Mouse (Mus musculus) MEL (cell line): ENCODE data around the gene Emp3. TPM values are rescaled to one million over a fixed set of nuclear protein-coding genes. Genes with fewer than 3 reads are reported as not detected.

Experiments
- DNase-seq: peaks from one replicate; pipeline ENCODE4 v3.0.0; 2011; ENCODE audit warnings: low read depth, low spot score
- H3K27ac ChIP-seq: 2 replicates; pipeline ENCODE4 v1.5.1; 2012; ENCODE audit warnings: low read depth, mild to moderate bottlenecking, control low read depth, low read length, moderate library complexity; ENCODE audit not compliant: control insufficient read depth
- H3K27me3 ChIP-seq, 2 experiments: fragments of 150-350 bp in 1 of 2; sonication (generic) in 1 of 2; 2 replicates each; pipeline ENCODE4 v1.6.1; 2012; ENCODE audit warnings: low read length in 2 of 2, mild to moderate bottlenecking in 2 of 2, improper control_type of control experiment in 1 of 2, moderate library complexity in 1 of 2; ENCODE audit not compliant: insufficient read depth in 2 of 2, control insufficient read depth in 1 of 2
- H3K36me3 ChIP-seq, 2 experiments: 2 replicates each; pipeline ENCODE4 v1.6.1; 2012 to 2014; ENCODE audit warnings: low read length in 2 of 2, improper control_type of control experiment in 1 of 2, inconsistent platforms in 1 of 2, mild to moderate bottlenecking in 1 of 2; ENCODE audit not compliant: insufficient read depth in 2 of 2, control insufficient read depth in 1 of 2
- H3K4me1 ChIP-seq, 2 experiments: fragments of 150-350 bp in 1 of 2; sonication (generic) in 1 of 2; 2 replicates each; pipeline ENCODE4 v1.6.1; 2012; ENCODE audit warnings: low read length in 2 of 2, improper control_type of control experiment in 1 of 2, mild to moderate bottlenecking in 1 of 2; ENCODE audit not compliant: insufficient read depth in 2 of 2, control insufficient read depth in 1 of 2
- H3K4me3 ChIP-seq, 2 experiments: fragments of 150-350 bp in 1 of 2; sonication (generic) in 1 of 2; 2 replicates each; pipeline ENCODE4 v1.5.1; 2012; ENCODE audit warnings: low read depth in 2 of 2, low read length in 2 of 2, mild to moderate bottlenecking in 2 of 2, moderate library complexity in 2 of 2, control low read depth in 1 of 2, improper control_type of control experiment in 1 of 2; ENCODE audit not compliant: control insufficient read depth in 1 of 2, insufficient read depth in 1 of 2
- H3K79me2 ChIP-seq: 2 replicates; pipeline ENCODE4 v1.6.1; 2012; ENCODE audit warnings: mild to moderate bottlenecking, low read length, moderate library complexity; ENCODE audit not compliant: control insufficient read depth, poor library complexity, insufficient read depth
- H3K9ac ChIP-seq: 2 replicates; pipeline ENCODE4 v1.6.1; 2012; ENCODE audit warnings: low read depth, mild to moderate bottlenecking, control low read depth, low read length, moderate library complexity; ENCODE audit not compliant: control insufficient read depth, poor library complexity, severe bottlenecking
- H3K9me3 ChIP-seq: fragments of 150-350 bp; sonication (generic); replicated peaks from 2 replicates; pipeline ENCODE4 v1.6.1; 2012; ENCODE audit warnings: mild to moderate bottlenecking, low read length, improper control_type of control experiment, moderate library complexity; ENCODE audit not compliant: insufficient read depth
- CHD2 ChIP-seq: IDR thresholded peaks from 2 replicates; pipeline ENCODE4 v1.6.1; 2011; ENCODE audit warnings: low read length, improper control_type of control experiment
- E2F4 ChIP-seq: IDR thresholded peaks from 2 replicates; pipeline ENCODE4 v1.6.1; 2011; ENCODE audit warnings: low read depth, low read length, improper control_type of control experiment, borderline replicate concordance
- ELF1 ChIP-seq: IDR thresholded peaks from 2 replicates; pipeline ENCODE4 v1.6.1; 2014; ENCODE audit warnings: low read depth, mild to moderate bottlenecking, inconsistent platforms, low read length, improper control_type of control experiment, moderate library complexity
- EP300 ChIP-seq, 2 experiments: IDR thresholded peaks; 2 replicates each; pipeline ENCODE4 v1.6.1; 2011; ENCODE audit warnings: improper control_type of control experiment in 2 of 2, low read length in 2 of 2, low read depth in 1 of 2, mild to moderate bottlenecking in 1 of 2
- ETS1 ChIP-seq: IDR thresholded peaks from 2 replicates; pipeline ENCODE4 v1.6.1; 2012; ENCODE audit warnings: low read depth, mild to moderate bottlenecking, inconsistent platforms, low read length, improper control_type of control experiment, moderate library complexity
- GATA1 ChIP-seq: IDR thresholded peaks from 2 replicates; pipeline ENCODE4 v1.6.1; 2011; ENCODE audit warnings: low read depth, low read length, improper control_type of control experiment
- HCFC1 ChIP-seq: IDR thresholded peaks from 2 replicates; pipeline ENCODE4 v1.6.1; 2012; ENCODE audit warnings: low read depth, mild to moderate bottlenecking, inconsistent platforms, low read length, improper control_type of control experiment, moderate library complexity
- MAX ChIP-seq: IDR thresholded peaks from 2 replicates; pipeline ENCODE4 v1.6.1; 2011; ENCODE audit warnings: low read length, improper control_type of control experiment
- MAZ ChIP-seq: IDR thresholded peaks from 2 replicates; pipeline ENCODE4 v1.6.1; 2012; ENCODE audit warnings: low read depth, mild to moderate bottlenecking, inconsistent platforms, low read length, improper control_type of control experiment
- MYC ChIP-seq: IDR thresholded peaks from 2 replicates; pipeline ENCODE4 v1.6.1; 2011; ENCODE audit warnings: low read depth, mild to moderate bottlenecking, low read length, improper control_type of control experiment, moderate library complexity
- NELFE ChIP-seq: IDR thresholded peaks from 2 replicates; pipeline ENCODE4 v1.6.1; 2011; ENCODE audit warnings: low read depth, low read length, improper control_type of control experiment
- POLR2A ChIP-seq, 2 experiments: IDR thresholded peaks; 2 replicates each; pipeline ENCODE4 v1.6.1; 2011 to 2012; ENCODE audit warnings: low read length in 2 of 2, mild to moderate bottlenecking in 2 of 2, control low read depth in 1 of 2, improper control_type of control experiment in 1 of 2, low read depth in 1 of 2, moderate library complexity in 1 of 2; ENCODE audit not compliant: control insufficient read depth in 1 of 2, insufficient read depth in 1 of 2, poor library complexity in 1 of 2
- POLR2AphosphoS5 ChIP-seq: IDR thresholded peaks from 2 replicates; pipeline ENCODE4 v1.6.1; 2012; ENCODE audit warnings: low read depth, borderline replicate concordance, mild to moderate bottlenecking, inconsistent platforms, low read length, moderate library complexity, mixed read lengths
- RAD21 ChIP-seq: IDR thresholded peaks from 2 replicates; pipeline ENCODE4 v1.6.1; 2011; ENCODE audit warnings: mild to moderate bottlenecking, low read depth, low read length, improper control_type of control experiment
- RCOR1 ChIP-seq: IDR thresholded peaks from 2 replicates; pipeline ENCODE4 v1.6.1; 2012; ENCODE audit warnings: low read depth, mild to moderate bottlenecking, inconsistent platforms, low read length, improper control_type of control experiment
- SMC3 ChIP-seq: IDR thresholded peaks from 2 replicates; pipeline ENCODE4 v1.6.1; 2011; ENCODE audit warnings: low read depth, low read length, improper control_type of control experiment
- ZC3H11A ChIP-seq: IDR thresholded peaks from 2 replicates; pipeline ENCODE4 v1.6.1; 2012; ENCODE audit warnings: low read depth, mild to moderate bottlenecking, inconsistent platforms, low read length, improper control_type of control experiment
- polyA plus RNA-seq, 2 experiments: library from polyadenylated mRNA; stranded (reverse) in 1 of 2; unstranded in 1 of 2; fragments of >175 nt in 1 of 2; fragments of >200 nt in 1 of 2; gene quantifications; 2 replicates each; pipeline versions ENCODE4 v1.2.1 to v1.2.4; 2012; ENCODE audit warnings: low replicate concordance in 2 of 2, low read depth in 1 of 2; ENCODE audit not compliant: insufficient read length in 2 of 2, insufficient read depth in 1 of 2, missing spikeins in 1 of 2
- total RNA-seq: library from RNA; depleted of rRNA; stranded (reverse); fragments of 300-350 nt; gene quantifications from 2 replicates; pipeline ENCODE4 v1.2.3, GENCODE M21; 2012

The Emp3 gene
- total and polyA plus RNA-seq, 3 experiments: 75.0 to 111 TPM; not detected in 1

GRCm38 (mm10) chr7:45902481-45903002 lies 18.7 kb downstream of the Emp3 start:
- no peaks in the 10 kb centered on the region; a peak in 1 of 4 replicates for H3K36me3 ChIP-seq
- no peak for TF ChIP-seq RAD21
- TF ChIP-seq CHD2: no peak
- no peak for TF ChIP-seq ELF1
- TF ChIP-seq HCFC1: no peak
- TF ChIP-seq ZC3H11A: no peak
- no peak for TF ChIP-seq POLR2A (IDR thresholded peaks at IDR 0.05; ENCODE audit: control insufficient read depth in 1 of 2, insufficient read depth in 1 of 2, low read depth in 1 of 2, low read length in 2 of 2, poor library complexity in 1 of 2)
- no peak for TF ChIP-seq SMC3
- no peak for TF ChIP-seq NELFE
- no peak for TF ChIP-seq MAX
- TF ChIP-seq POLR2AphosphoS5: no peak
- no peak for TF ChIP-seq EP300 (IDR thresholded peaks at IDR 0.05; ENCODE audit: low read depth in 1 of 2, low read length in 2 of 2)
- no peak for TF ChIP-seq RCOR1
- no peak for TF ChIP-seq MYC
- no peak for TF ChIP-seq ETS1
- no peak for TF ChIP-seq MAZ
- H3K9ac ChIP-seq: no peak overlapping the region
- no peak overlapping the region for H3K4me3 ChIP-seq
- H3K27ac ChIP-seq: no peak overlapping the region
- peaks cover 0 to 5% of the 10 kb centered on the region in 2 experiments; a peak in 1 of 4 replicates for H3K4me1 ChIP-seq
- no peaks in the 10 kb centered on the region for H3K27me3 ChIP-seq
- peaks cover 1% of the 10 kb centered on the region; the same call in 1 of the 2 replicates for H3K79me2 ChIP-seq
- no peaks in the 10 kb centered on the region for H3K9me3 ChIP-seq
- no peak for DNase-seq

DNA sequence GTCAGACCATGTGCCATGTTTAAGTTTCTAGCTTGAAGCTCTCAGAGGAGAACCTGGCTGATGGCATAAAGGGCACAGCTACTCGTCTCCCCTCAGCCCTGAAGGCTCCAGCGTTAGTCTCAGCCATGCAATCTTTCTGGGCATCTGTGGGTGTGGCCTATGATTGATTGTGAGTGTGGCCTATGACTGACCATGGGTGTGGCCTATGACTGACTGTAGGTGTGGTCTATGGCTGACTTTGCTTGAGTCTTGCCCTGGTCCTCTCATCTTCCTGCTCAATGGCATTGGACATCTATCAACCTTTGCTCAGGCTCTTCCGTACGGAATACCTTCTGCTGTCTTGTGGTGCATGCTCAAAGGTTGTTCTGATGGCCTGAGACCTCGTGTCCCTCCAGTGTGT lies 19.6 kb downstream of the Emp3 start:
- DNase-seq: peak; percentile 77
- Histone ChIP-seq H3K4me1 (peaks cover 0 to 5% of the 10 kb centered on the region in 2 experiments; a peak in 1 of 4 replicates), H3K4me3 (no peak overlapping the region), H3K27ac (no peak overlapping the region), H3K79me2 (peaks cover 5% of the 10 kb centered on the region; the same call in 1 of the 2 replicates), H3K9ac (no peak overlapping the region), H3K36me3 (no peaks in the 10 kb centered on the region; a peak in 1 of 4 replicates), H3K9me3 (no peaks in the 10 kb centered on the region), H3K27me3 (no peaks in the 10 kb centered on the region)
- TF ChIP-seq E2F4 (no peak), GATA1 (peak; percentile 53)
